Mouse (Mus musculus): ENCODE measurements around the gene Olfr11. TPM values are rescaled to one million over a fixed set of nuclear protein-coding genes. Genes with fewer than 3 reads are reported as not detected.

The Olfr11 gene
- polyA plus RNA-seq (2017; shearing (Covaris generic)), result not detected

DNA sequence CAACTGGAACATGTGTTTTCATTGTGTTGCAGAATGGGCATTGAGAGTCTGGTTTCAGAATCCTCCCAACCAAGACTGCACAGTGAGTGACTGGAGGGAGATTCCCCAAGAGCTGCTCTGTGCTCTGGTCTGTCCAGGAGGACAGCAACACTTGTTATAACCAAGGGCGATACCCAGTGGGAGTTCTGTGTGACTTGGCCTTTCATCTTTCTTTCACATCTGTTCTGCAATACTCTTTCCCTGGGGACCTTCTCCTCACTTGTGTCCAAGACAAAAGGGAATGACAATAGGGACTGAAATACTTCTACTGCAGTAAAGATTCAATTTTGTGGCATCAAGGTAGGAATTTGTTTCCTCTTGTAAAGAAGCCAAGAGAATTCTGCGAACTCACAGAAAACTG is at the start of gene Olfr11:
Olfr11 (minus strand) TSS at position 101 of the 400 bp plus-strand sequence.
- ATAC-seq, result no peak

DNA sequence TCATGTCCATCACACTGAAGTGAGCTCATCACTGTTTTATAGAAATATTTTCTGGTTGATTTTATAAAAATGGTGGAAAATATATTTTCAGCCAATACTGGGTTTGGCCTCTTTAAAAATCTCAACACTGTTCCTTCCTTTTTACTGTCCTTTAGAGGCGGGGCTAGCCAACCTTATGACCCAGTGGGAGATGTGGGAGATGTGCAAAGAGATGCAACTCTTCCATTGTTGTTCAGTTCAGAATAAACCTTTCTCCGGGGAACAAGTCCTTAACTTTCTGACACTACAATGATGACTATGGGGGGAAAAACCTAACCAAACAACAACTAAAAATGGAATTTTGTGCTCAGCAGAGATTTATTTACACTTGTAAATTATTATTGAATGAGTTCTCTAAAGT is 35.0 kb upstream of the Olfr11 start, which contains the start of gene Olfr1360:
Olfr1360 (minus strand) TSS at position 101 of the 400 bp plus-strand sequence.
- no peak for ATAC-seq

DNA sequence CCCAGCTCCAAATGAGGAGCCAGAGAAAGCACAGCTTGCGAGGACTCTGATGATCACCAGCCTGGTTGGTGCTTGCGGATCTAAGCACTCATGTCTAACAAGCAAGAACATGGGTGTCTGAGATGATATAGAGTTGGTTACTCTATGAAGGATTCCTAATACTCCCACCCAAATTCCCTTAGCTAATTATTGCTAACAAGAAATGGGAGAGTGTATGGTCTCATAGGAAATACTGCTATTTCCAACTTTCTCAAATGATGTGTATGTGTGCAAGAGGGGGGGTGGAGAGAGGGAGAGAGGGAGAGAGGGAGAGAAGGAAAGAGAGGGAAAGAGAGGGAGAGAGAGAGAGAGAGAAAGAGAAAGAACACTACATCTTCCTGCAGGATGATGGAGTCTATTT is 21.0 kb upstream of the Olfr11 start, which contains the start of gene Olfr1361:
Olfr1361 (minus strand) TSS at position 101 of the 400 bp plus-strand sequence.
- ATAC-seq, result no peak

DNA sequence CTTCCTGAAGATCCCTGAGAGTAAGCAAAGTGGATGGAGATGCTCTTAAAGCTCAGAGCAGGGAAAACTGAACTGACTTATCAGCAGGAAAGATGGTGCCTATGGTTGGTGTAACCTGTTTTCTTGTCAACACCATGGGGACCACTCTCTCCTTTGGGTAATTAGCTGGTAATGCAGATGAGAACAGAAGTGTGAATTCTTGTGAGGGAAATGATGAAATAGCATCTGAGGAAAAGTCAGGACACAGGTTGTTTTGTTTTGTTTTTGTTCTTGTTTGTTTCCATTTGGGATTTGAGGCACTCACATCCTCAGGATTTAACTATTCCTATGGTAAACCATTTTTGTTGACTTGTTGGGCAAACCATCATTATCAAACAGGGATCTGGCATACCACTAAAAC is 28.4 kb downstream of the Olfr11 start, which contains the start of gene Olfr1362:
Olfr1362 (minus strand) TSS at position 101 of the 400 bp plus-strand sequence.
- ATAC-seq, result no peak

DNA sequence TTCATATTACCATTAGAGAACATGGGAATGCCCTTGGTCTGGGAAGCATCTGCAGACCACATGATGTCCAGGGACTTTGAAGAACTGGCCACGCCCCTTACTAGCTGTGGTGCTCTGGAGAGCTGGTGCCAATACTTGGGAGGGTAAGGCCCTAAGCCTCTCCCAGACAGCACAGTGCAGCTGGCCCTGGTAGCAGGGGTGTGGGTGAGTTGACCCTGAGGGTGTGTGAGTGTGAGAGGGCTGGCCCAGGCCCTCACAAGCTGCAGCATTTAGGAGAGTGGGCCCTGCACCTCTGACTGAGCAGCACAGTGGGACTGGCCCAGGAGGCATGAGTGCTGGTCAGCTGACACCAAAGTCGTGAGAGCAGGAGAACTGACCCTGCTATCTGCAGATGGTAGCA is 50.7 kb downstream of the Olfr11 start:
- no peak for ATAC-seq

Other genes with a start within 250 kb of the Olfr11 start
- 10 to 100 TPM; 31.1 to 45.5 TPM for gene Zkscan3, start 239.8 kb downstream of the Olfr11 start, polyA plus RNA-seq (2017; shearing (Covaris generic))
- 1 to 10 TPM; 1.3 to 1.7 TPM for gene Pgbd1, start 201.5 kb downstream of the Olfr11 start, polyA plus RNA-seq (2017; shearing (Covaris generic))
- gene Zscan26, start 188.8 kb downstream of the Olfr11 start, polyA plus RNA-seq (2017; shearing (Covaris generic)), result 10 to 100 TPM; 78.3 to 80.7 TPM
- gene Nkapl, start 174.0 kb downstream of the Olfr11 start, polyA plus RNA-seq (2017; shearing (Covaris generic)), result under 1 TPM in 1 of 2 experiments, not detected in 1; 0.36 TPM
- not detected for gene Zkscan4, start 163.6 kb downstream of the Olfr11 start, polyA plus RNA-seq (2017; shearing (Covaris generic))
- gene Gm10065, start 163.1 kb downstream of the Olfr11 start, polyA plus RNA-seq (2017; shearing (Covaris generic)), result not detected
- gene AK157302, start 147.3 kb downstream of the Olfr11 start, polyA plus RNA-seq (2017; shearing (Covaris generic)), result under 1 TPM; 0.51 to 0.95 TPM
- gene Gm11273, start 141.1 kb downstream of the Olfr11 start, polyA plus RNA-seq (2017; shearing (Covaris generic)), result 10 to 100 TPM in 1 of 2 experiments, not detected in 1; 29.3 TPM
- 1 to 10 TPM; 5.2 to 6.1 TPM for gene Zkscan8, start 111.4 kb downstream of the Olfr11 start, polyA plus RNA-seq (2017; shearing (Covaris generic))
- not detected for gene Olfr1366, start 99.7 kb downstream of the Olfr11 start, polyA plus RNA-seq (2017; shearing (Covaris generic))
- gene Olfr1535, start 82.6 kb downstream of the Olfr11 start, polyA plus RNA-seq (2017; shearing (Covaris generic)), result under 1 TPM in 1 of 2 experiments, not detected in 1; 0.32 TPM
- not detected for gene Olfr1364, start 60.8 kb downstream of the Olfr11 start, polyA plus RNA-seq (2017; shearing (Covaris generic))
- not detected for gene Olfr1362, start 28.5 kb downstream of the Olfr11 start, polyA plus RNA-seq (2017; shearing (Covaris generic))
- gene Olfr1361, start 20.9 kb upstream of the Olfr11 start, polyA plus RNA-seq (2017; shearing (Covaris generic)), result not detected
- gene Olfr1360, start 34.9 kb upstream of the Olfr11 start, polyA plus RNA-seq (2017; shearing (Covaris generic)), result not detected
- not detected for gene Olfr1359, start 55.6 kb upstream of the Olfr11 start, polyA plus RNA-seq (2017; shearing (Covaris generic))
- not detected for gene Hist1h2bl, start 73.6 kb upstream of the Olfr11 start, polyA plus RNA-seq (2017; shearing (Covaris generic))
- 10 to 100 TPM in 1 of 2 experiments, not detected in 1; 41.5 TPM for gene Hist1h2ai, start 73.9 kb upstream of the Olfr11 start, polyA plus RNA-seq (2017; shearing (Covaris generic))
- 1 to 10 TPM; 2.1 to 2.5 TPM for gene Hist1h3h, start 75.1 kb upstream of the Olfr11 start, polyA plus RNA-seq (2017; shearing (Covaris generic))
- 1 to 10 TPM; 1.8 to 2.5 TPM for gene Hist1h2bm, start 79.5 kb upstream of the Olfr11 start, polyA plus RNA-seq (2017; shearing (Covaris generic))
- gene Hist1h4j, start 92.5 kb upstream of the Olfr11 start, polyA plus RNA-seq (2017; shearing (Covaris generic)), result not detected
- 10 to 100 TPM in 1 of 2 experiments, 1 to 10 TPM in 1; 8.2 to 16.8 TPM for gene Hist1h4k, start 108.0 kb upstream of the Olfr11 start, polyA plus RNA-seq (2017; shearing (Covaris generic))
- 1 to 10 TPM in 1 of 2 experiments, not detected in 1; 2.1 TPM for gene Hist1h2ak, start 111.3 kb upstream of the Olfr11 start, polyA plus RNA-seq (2017; shearing (Covaris generic))
- 1 to 10 TPM in 1 of 2 experiments, not detected in 1; 5.6 TPM for gene Hist1h2bn, start 111.6 kb upstream of the Olfr11 start, polyA plus RNA-seq (2017; shearing (Covaris generic))
- gene Hist1h1b, start 138.1 kb upstream of the Olfr11 start, polyA plus RNA-seq (2017; shearing (Covaris generic)), result 1 to 10 TPM; 3.6 to 5.1 TPM
- gene Hist1h3i, start 140.9 kb upstream of the Olfr11 start, polyA plus RNA-seq (2017; shearing (Covaris generic)), result not detected
- 1 to 10 TPM in 1 of 2 experiments, not detected in 1; 8.0 TPM for gene Hist1h2an, start 144.7 kb upstream of the Olfr11 start, polyA plus RNA-seq (2017; shearing (Covaris generic))
- not detected for gene Hist1h2bp, start 144.9 kb upstream of the Olfr11 start, polyA plus RNA-seq (2017; shearing (Covaris generic))
- 1 to 10 TPM; 4.9 to 6.4 TPM for gene Hist1h2bq, start 167.7 kb upstream of the Olfr11 start, polyA plus RNA-seq (2017; shearing (Covaris generic))
- not detected for gene Hist1h2ao, start 167.9 kb upstream of the Olfr11 start, polyA plus RNA-seq (2017; shearing (Covaris generic))
- gene Hist1h4m, start 169.2 kb upstream of the Olfr11 start, polyA plus RNA-seq (2017; shearing (Covaris generic)), result 10 to 100 TPM in 1 of 2 experiments, not detected in 1; 21.4 TPM
- 10 to 100 TPM in 1 of 2 experiments, not detected in 1; 12.8 TPM for gene Hist1h4n, start 189.7 kb upstream of the Olfr11 start, polyA plus RNA-seq (2017; shearing (Covaris generic))
- gene Hist1h2ap, start 191.0 kb upstream of the Olfr11 start, polyA plus RNA-seq (2017; shearing (Covaris generic)), result 100 to 1,000 TPM in 1 of 2 experiments, 10 to 100 TPM in 1; 94.5 to 115 TPM
- 1 to 10 TPM; 4.7 to 6.5 TPM for gene Hist1h2br, start 191.2 kb upstream of the Olfr11 start, polyA plus RNA-seq (2017; shearing (Covaris generic))